Mouse (Mus musculus): ENCODE results near the gene Prcd.

GRCm38 (mm10) chr11:116649711-116650337, 3.5 kb upstream of the Prcd start:
- TF ChIP-seq CTCF (IDR thresholded peaks at IDR 0.05; ENCODE audit: insufficient read depth, low read length) (no peak), POLR2A (IDR thresholded peaks at IDR 0.05; ENCODE audit: borderline replicate concordance, extremely low read depth, low read depth, low read length) (no peak)

All from lung, adult 2 months (tissue).